Mouse (Mus musculus): ENCODE measurements at regions not wholly inside any gene's neighbourhood (a gene's known extent, or its start where the extent isn't known, plus 50 kb on each side); places are given as distances from the start of the nearest gene placed in this dataset.
A peak's percentile ranks its signal among the peaks of the same experiment; 100 is the strongest.
"Not testable (repeated sequence)": the region's sequence is repeated elsewhere in the genome, so short reads cannot be mapped to it uniquely, and the experiment has no call there.

- DNase-seq (ENCODE audit: low read depth, low spot score) (no peak), ATAC-seq (no peak)
- TF ChIP-seq CTCF (IDR thresholded peaks at IDR 0.05), result no peak
- CTCF ChIA-PET, result no interaction called here
- H3K27me3 ChIP-seq, result no peaks in the 10 kb centered on the region
- POLR2A ChIA-PET, result no interaction called here
- in situ Hi-C loops (cut with MboI; ENCODE audit: low pct_unique_long_range_greater_than_20kb), result loop anchor here (25.0 kb wide), 1 partner anchor 392 kb away; no protein-coding TSS in a partner anchor
Measured at GRCm38 (mm10) chr7:73245431-73245830, 129.9 kb upstream of the Rgma start.

- in situ Hi-C loops (cut with MboI; ENCODE audit: low pct_unique_long_range_greater_than_20kb), result no loop called here
- ATAC-seq, result peak; percentile 59
- ChIA-PET CTCF (interaction anchor here (1.7 to 1.8 kb wide), 2 partner anchors 14 to 110 kb away, joined by 4 read pairs; no protein-coding TSS in a partner anchor), POLR2A (no interaction called here)
- no peaks in the 10 kb centered on the region for H3K27me3 ChIP-seq
- no peak for TF ChIP-seq CTCF (IDR thresholded peaks at IDR 0.05)
- no peak for DNase-seq (ENCODE audit: low read depth, low spot score)
Measured at GRCm38 (mm10) chr7:73250593-73250992, 124.7 kb upstream of the Rgma start.

- DNase-seq (ENCODE audit: low read depth, low spot score) (no peak), ATAC-seq (peak; percentile 65)
- POLR2A ChIA-PET, result interaction anchor here (0.7 kb wide), 1 partner anchor 9 kb away, joined by 3 read pairs; no protein-coding TSS in a partner anchor
- in situ Hi-C loops (cut with MboI; ENCODE audit: low pct_unique_long_range_greater_than_20kb), result no loop called here
- TF ChIP-seq CTCF (IDR thresholded peaks at IDR 0.05), result no peak
- CTCF ChIA-PET, result interaction anchor here (0.7 to 1.8 kb wide), 5 partner anchors 8 to 110 kb away, joined by 3 to 4 read pairs (median 3); no protein-coding TSS in a partner anchor
- H3K27me3 ChIP-seq, result no peaks in the 10 kb centered on the region
Measured at GRCm38 (mm10) chr7:73251187-73251740, 124.0 kb upstream of the Rgma start.

GRCm38 (mm10) chr7:73254972-73255371 lies 120.3 kb upstream of the Rgma start:
- ATAC-seq; H3K27me3 ChIP-seq; CTCF ChIA-PET; in situ Hi-C loops (cut with MboI; ENCODE audit: low pct_unique_long_range_greater_than_20kb); POLR2A ChIA-PET; DNase-seq (ENCODE audit: low read depth, low spot score): not testable (repeated sequence)

- CTCF ChIA-PET, result no interaction called here
- in situ Hi-C loops (cut with MboI; ENCODE audit: low pct_unique_long_range_greater_than_20kb), result no loop called here
- POLR2A ChIA-PET, result no interaction called here
- ATAC-seq (no peak), DNase-seq (ENCODE audit: low read depth, low spot score) (no peak)
- H3K27me3 ChIP-seq, result no peaks in the 10 kb centered on the region
- TF ChIP-seq CTCF (IDR thresholded peaks at IDR 0.05), result no peak
Measured at GRCm38 (mm10) chr7:73260140-73260539, 115.2 kb upstream of the Rgma start.

GRCm38 (mm10) chr7:73261750-73262149 lies 113.6 kb upstream of the Rgma start:
- CTCF ChIA-PET, result interaction anchor here (0.9 kb wide), 1 partner anchor 8 kb away, joined by 3 read pairs; no protein-coding TSS in a partner anchor
- POLR2A ChIA-PET, result no interaction called here
- ATAC-seq (no peak), DNase-seq (ENCODE audit: low read depth, low spot score) (no peak)
- in situ Hi-C loops (cut with MboI; ENCODE audit: low pct_unique_long_range_greater_than_20kb), result no loop called here
- H3K27me3 ChIP-seq, result no peaks in the 10 kb centered on the region
- no peak for TF ChIP-seq CTCF (IDR thresholded peaks at IDR 0.05)

- no peaks in the 10 kb centered on the region for H3K27me3 ChIP-seq
- in situ Hi-C loops (cut with MboI; ENCODE audit: low pct_unique_long_range_greater_than_20kb), result no loop called here
- ChIA-PET POLR2A (no interaction called here), CTCF (interaction anchor here (0.8 to 0.9 kb wide), 2 partner anchors 9 to 11 kb away, joined by 3 read pairs; no protein-coding TSS in a partner anchor)
- DNase-seq (ENCODE audit: low read depth, low spot score), result no peak
- TF ChIP-seq CTCF (IDR thresholded peaks at IDR 0.05), result no peak
- ATAC-seq, result no peak
Measured at GRCm38 (mm10) chr7:73262526-73262925, 112.8 kb upstream of the Rgma start.

GRCm38 (mm10) chr7:73269626-73270025 lies 105.7 kb upstream of the Rgma start:
- POLR2A ChIA-PET, result interaction anchor here (0.6 to 0.7 kb wide), 3 partner anchors 36 to 650 kb away, joined by 3 to 5 read pairs (median 4); no protein-coding TSS in a partner anchor
- no peak for ATAC-seq
- no peak for TF ChIP-seq CTCF (IDR thresholded peaks at IDR 0.05)
- in situ Hi-C loops (cut with MboI; ENCODE audit: low pct_unique_long_range_greater_than_20kb), result no loop called here
- no peak for DNase-seq (ENCODE audit: low read depth, low spot score)
- CTCF ChIA-PET, result no interaction called here
- no peaks in the 10 kb centered on the region for H3K27me3 ChIP-seq

- no peak for TF ChIP-seq CTCF (IDR thresholded peaks at IDR 0.05)
Measured at GRCm38 (mm10) chr7:73272787-73273186, 102.5 kb upstream of the Rgma start.

GRCm38 (mm10) chr7:73275814-73276271 lies 99.5 kb upstream of the Rgma start:
- peak; percentile 41 for DNase-seq (ENCODE audit: low read depth, low spot score)
- CTCF ChIA-PET, result no interaction called here
- POLR2A ChIA-PET, result no interaction called here
- in situ Hi-C loops (cut with MboI; ENCODE audit: low pct_unique_long_range_greater_than_20kb), result no loop called here
- ATAC-seq, result peak; percentile 86
- no peaks in the 10 kb centered on the region for H3K27me3 ChIP-seq
- TF ChIP-seq CTCF (IDR thresholded peaks at IDR 0.05), result no peak

More at GRCm38 (mm10) chr7:73272787-73273186, 102.5 kb upstream of the Rgma start:
- DNase-seq (ENCODE audit: low read depth, low spot score) (no peak), ATAC-seq (no peak)
- ChIA-PET POLR2A (no interaction called here), CTCF (no interaction called here)
- no peaks in the 10 kb centered on the region for H3K27me3 ChIP-seq
- in situ Hi-C loops (cut with MboI; ENCODE audit: low pct_unique_long_range_greater_than_20kb), result no loop called here

GRCm38 (mm10) chr7:73278616-73279015 lies 96.7 kb upstream of the Rgma start:
- TF ChIP-seq CTCF (IDR thresholded peaks at IDR 0.05), result no peak
- POLR2A ChIA-PET, result no interaction called here
- no peak for DNase-seq (ENCODE audit: low read depth, low spot score)
- no peaks in the 10 kb centered on the region for H3K27me3 ChIP-seq
- in situ Hi-C loops (cut with MboI; ENCODE audit: low pct_unique_long_range_greater_than_20kb), result no loop called here
- ATAC-seq, result no peak
- CTCF ChIA-PET, result no interaction called here

Measured in Patski (cell line).